Mouse (Mus musculus) liver, postnatal 0 days (tissue): Measurements from ENCODE around the gene Gfer.

Experiments
- CTCF ChIP-seq: sonication (generic); IDR thresholded peaks from 2 replicates; pipeline ENCODE4 v1.5.1; 2016; ENCODE audit warnings: antibody characterized with exemption, low read depth
- EP300 ChIP-seq: IDR thresholded peaks from 2 replicates; pipeline ENCODE4 v1.6.1; 2016; ENCODE audit warnings: antibody characterized with exemption, low read depth, mild to moderate bottlenecking

- TF ChIP-seq EP300: no peak
- TF ChIP-seq CTCF: no peak
These were observed 44.0 kb upstream of the Gfer start for GRCm38 (mm10) chr17:24739926-24740325.
